Mouse (Mus musculus): ENCODE measurements at regions not wholly inside any gene's neighbourhood (a gene's known extent, or its start where the extent isn't known, plus 50 kb on each side); places are given as distances from the start of the nearest gene placed in this dataset.

GRCm38 (mm10) chr1:67417196-67417595 lies 294.4 kb downstream of the Cps1 start:
- TF ChIP-seq CTCF (IDR thresholded peaks at IDR 0.05; ENCODE audit: low read depth), result no peak
- Histone ChIP-seq H3K27me3 (ENCODE audit: insufficient read depth, low read length) (no peaks in the 10 kb centered on the region), H3K4me1 (ENCODE audit: insufficient read depth) (no peaks in the 10 kb centered on the region), H3K9me3 (ENCODE audit: low read depth, low read length) (no peaks in the 10 kb centered on the region), H3K4me2 (no peak overlapping the region), H3K27ac (ENCODE audit: low read depth) (no peak overlapping the region), H3K36me3 (ENCODE audit: insufficient read depth) (no peaks in the 10 kb centered on the region), H3K9ac (no peak overlapping the region), H3K4me3 (ENCODE audit: low read depth, low read length) (no peak overlapping the region)
- ATAC-seq (ENCODE audit: insufficient read depth), result peak; percentile 99
- peak; percentile 88 for DNase-seq
- 21% methylated on average over 1 of the region's 1 CpGs for WGBS

- Histone ChIP-seq H3K27ac (ENCODE audit: low read depth) (no peak overlapping the region), H3K9me3 (ENCODE audit: low read depth, low read length) (no peaks in the 10 kb centered on the region), H3K4me1 (ENCODE audit: insufficient read depth) (no peaks in the 10 kb centered on the region), H3K36me3 (ENCODE audit: insufficient read depth) (no peaks in the 10 kb centered on the region), H3K27me3 (ENCODE audit: insufficient read depth, low read length) (no peaks in the 10 kb centered on the region), H3K9ac (no peak overlapping the region), H3K4me2 (no peak overlapping the region), H3K4me3 (ENCODE audit: low read depth, low read length) (no peak overlapping the region)
- WGBS, result 38% methylated on average over 3 of the region's 3 CpGs
- DNase-seq, result no peak
- no peak for TF ChIP-seq CTCF (IDR thresholded peaks at IDR 0.05; ENCODE audit: low read depth)
- no peak for ATAC-seq (ENCODE audit: insufficient read depth)
Observed at GRCm38 (mm10) chr1:67428398-67428797, 305.6 kb downstream of the Cps1 start.

GRCm38 (mm10) chr1:67450831-67451230 lies 328.0 kb downstream of the Cps1 start:
- ATAC-seq (ENCODE audit: insufficient read depth), result no peak
- WGBS, result 93% methylated on average over 2 of the region's 2 CpGs

GRCm38 (mm10) chr1:67464203-67464602 lies 341.4 kb downstream of the Cps1 start:
- whole genome bisulfite sequencing, result 32% methylated on average over 2 of the region's 2 CpGs
- Histone ChIP-seq H3K27me3 (ENCODE audit: insufficient read depth, low read length) (no peaks in the 10 kb centered on the region), H3K4me2 (no peak overlapping the region), H3K4me1 (ENCODE audit: insufficient read depth) (no peaks in the 10 kb centered on the region), H3K27ac (ENCODE audit: low read depth) (no peak overlapping the region), H3K9ac (no peak overlapping the region), H3K9me3 (ENCODE audit: low read depth, low read length) (no peaks in the 10 kb centered on the region), H3K4me3 (ENCODE audit: low read depth, low read length) (no peak overlapping the region), H3K36me3 (ENCODE audit: insufficient read depth) (no peaks in the 10 kb centered on the region)
- DNase-seq (no peak), ATAC-seq (ENCODE audit: insufficient read depth) (no peak)
- no peak for TF ChIP-seq CTCF (IDR thresholded peaks at IDR 0.05; ENCODE audit: low read depth)

More at GRCm38 (mm10) chr1:67450831-67451230, 328.0 kb downstream of the Cps1 start:
- Histone ChIP-seq H3K27me3 (ENCODE audit: insufficient read depth, low read length) (no peaks in the 10 kb centered on the region), H3K4me2 (no peak overlapping the region), H3K27ac (ENCODE audit: low read depth) (no peak overlapping the region), H3K4me1 (ENCODE audit: insufficient read depth) (no peaks in the 10 kb centered on the region), H3K9ac (no peak overlapping the region), H3K4me3 (ENCODE audit: low read depth, low read length) (no peak overlapping the region), H3K36me3 (ENCODE audit: insufficient read depth) (no peaks in the 10 kb centered on the region), H3K9me3 (ENCODE audit: low read depth, low read length) (no peaks in the 10 kb centered on the region)
- DNase-seq, result no peak
- TF ChIP-seq CTCF (IDR thresholded peaks at IDR 0.05; ENCODE audit: low read depth), result no peak

- Histone ChIP-seq H3K4me1 (ENCODE audit: insufficient read depth) (no peaks in the 10 kb centered on the region), H3K9me3 (ENCODE audit: low read depth, low read length) (no peaks in the 10 kb centered on the region), H3K9ac (no peak overlapping the region), H3K27ac (ENCODE audit: low read depth) (no peak overlapping the region), H3K36me3 (ENCODE audit: insufficient read depth) (no peaks in the 10 kb centered on the region), H3K4me3 (ENCODE audit: low read depth, low read length) (no peak overlapping the region), H3K4me2 (no peak overlapping the region), H3K27me3 (ENCODE audit: insufficient read depth, low read length) (no peaks in the 10 kb centered on the region)
- no peak for TF ChIP-seq CTCF (IDR thresholded peaks at IDR 0.05; ENCODE audit: low read depth)
- 38% methylated on average over 4 of the region's 4 CpGs for WGBS
- ATAC-seq (ENCODE audit: insufficient read depth) (no peak), DNase-seq (no peak)
Observed at GRCm38 (mm10) chr1:67465527-67465926, 342.7 kb downstream of the Cps1 start.

- TF ChIP-seq CTCF (IDR thresholded peaks at IDR 0.05; ENCODE audit: low read depth), result no peak
- no peaks in the 10 kb centered on the region for H3K27me3 ChIP-seq (ENCODE audit: insufficient read depth, low read length)
- no peak overlapping the region for H3K4me2 ChIP-seq
- no peaks in the 10 kb centered on the region for H3K36me3 ChIP-seq (ENCODE audit: insufficient read depth)
- H3K9me3 ChIP-seq (ENCODE audit: low read depth, low read length), result no peaks in the 10 kb centered on the region
- H3K27ac ChIP-seq (ENCODE audit: low read depth), result no peak overlapping the region
- no peak overlapping the region for H3K4me3 ChIP-seq (ENCODE audit: low read depth, low read length)
- H3K4me1 ChIP-seq (ENCODE audit: insufficient read depth), result no peaks in the 10 kb centered on the region
- no peak for ATAC-seq (ENCODE audit: insufficient read depth)
- H3K9ac ChIP-seq, result no peak overlapping the region
- WGBS, result 60% methylated on average over 11 of the region's 11 CpGs
- peak; percentile 4 for DNase-seq
Observed at GRCm38 (mm10) chr1:67477006-67477405, 354.2 kb downstream of the Cps1 start.

- no peak overlapping the region for H3K4me3 ChIP-seq (ENCODE audit: low read depth, low read length)
- no peaks in the 10 kb centered on the region for H3K27me3 ChIP-seq (ENCODE audit: insufficient read depth, low read length)
- no peak overlapping the region for H3K27ac ChIP-seq (ENCODE audit: low read depth)
- DNase-seq, result peak; percentile 39
- H3K9ac ChIP-seq, result no peak overlapping the region
- no peak overlapping the region for H3K4me2 ChIP-seq
- no peak for ATAC-seq (ENCODE audit: insufficient read depth)
- no peaks in the 10 kb centered on the region for H3K4me1 ChIP-seq (ENCODE audit: insufficient read depth)
- no peaks in the 10 kb centered on the region for H3K36me3 ChIP-seq (ENCODE audit: insufficient read depth)
- no peaks in the 10 kb centered on the region for H3K9me3 ChIP-seq (ENCODE audit: low read depth, low read length)
- TF ChIP-seq CTCF (IDR thresholded peaks at IDR 0.05; ENCODE audit: low read depth), result peak; percentile 34; the same call in 1 of the 2 replicates
- WGBS, result 87% methylated on average over 3 of the region's 3 CpGs
Observed at GRCm38 (mm10) chr1:67477966-67478365, 355.1 kb downstream of the Cps1 start.

GRCm38 (mm10) chr1:67481974-67482373 lies 359.1 kb downstream of the Cps1 start:
- Histone ChIP-seq H3K27ac (ENCODE audit: low read depth) (no peak overlapping the region), H3K27me3 (ENCODE audit: insufficient read depth, low read length) (no peaks in the 10 kb centered on the region), H3K4me2 (no peak overlapping the region), H3K9me3 (ENCODE audit: low read depth, low read length) (no peaks in the 10 kb centered on the region), H3K4me1 (ENCODE audit: insufficient read depth) (no peaks in the 10 kb centered on the region), H3K36me3 (ENCODE audit: insufficient read depth) (no peaks in the 10 kb centered on the region), H3K4me3 (ENCODE audit: low read depth, low read length) (no peak overlapping the region), H3K9ac (no peak overlapping the region)
- 88% methylated on average over 1 of the region's 1 CpGs for WGBS
- no peak for TF ChIP-seq CTCF (IDR thresholded peaks at IDR 0.05; ENCODE audit: low read depth)
- no peak for DNase-seq
- no peak for ATAC-seq (ENCODE audit: insufficient read depth)
